Mouse (Mus musculus) layer of hippocampus, postnatal 10 days (tissue): ENCODE measurements around the gene Fcrl5. TPM values are rescaled to one million over a fixed set of nuclear protein-coding genes. Genes with fewer than 3 reads are reported as not detected.
"Not testable (repeated sequence)": the region's sequence is repeated elsewhere in the genome, so short reads cannot be mapped to it uniquely, and the experiment has no call there.

Experiments
- DNase-seq, 2 experiments: peaks; one replicate each; pipeline ENCODE4 v3.0.0; 2021; ENCODE audit warnings: low spot score in 2 of 2
- long read RNA-seq: library from polyadenylated mRNA; stranded (forward); transcript quantifications from one replicate; pipeline ENCODE4 v2.0.0, GENCODE M21; 2023
- total RNA-seq, 2 experiments: library from RNA; stranded (reverse); gene quantifications; 2 replicates each; pipeline ENCODE4 v1.2.3; 2021

Gene Fcrl5
- under 1 TPM in 1 of 2 experiments, not detected in 1; 0.11 TPM for total RNA-seq
- long read RNA-seq, partial matches to known transcripts = 0 of 1 reads
- long read RNA-seq, other reads (novel, unspliced or antisense) = 1 of 1 reads

GRCm38 (mm10) chr3:87435479-87435878 is at the start of gene Fcrl5:
Gene Fcrl5 (plus strand): TSS chr3:87435773.
- no peak for DNase-seq

- no peak for DNase-seq
These were observed 44.6 kb upstream of the Fcrl5 start for GRCm38 (mm10) chr3:87390935-87391334.

- DNase-seq = no peak
These were observed 36.8 kb upstream of the Fcrl5 start for GRCm38 (mm10) chr3:87398809-87399208.

- no peak for DNase-seq
These were observed 35.7 kb upstream of the Fcrl5 start for GRCm38 (mm10) chr3:87399906-87400305.

GRCm38 (mm10) chr3:87401321-87401720 is 34.3 kb upstream of the Fcrl5 start:
- DNase-seq = no peak

- no peak for DNase-seq
These were observed 27.4 kb upstream of the Fcrl5 start for GRCm38 (mm10) chr3:87408171-87408570.

- no peak for DNase-seq
These were observed 26.2 kb upstream of the Fcrl5 start for GRCm38 (mm10) chr3:87409196-87409935.

- no peak for DNase-seq
These were observed 25.0 kb upstream of the Fcrl5 start for GRCm38 (mm10) chr3:87410605-87411004.

- DNase-seq = peak; percentile 13 to 23
These were observed 24.4 kb upstream of the Fcrl5 start for GRCm38 (mm10) chr3:87411150-87411549.

- no peak for DNase-seq
These were observed 14.9 kb upstream of the Fcrl5 start for GRCm38 (mm10) chr3:87420645-87421044.

GRCm38 (mm10) chr3:87422386-87422910 is 13.1 kb upstream of the Fcrl5 start:
- DNase-seq = no peak

GRCm38 (mm10) chr3:87440586-87440985 is 5.0 kb downstream of the Fcrl5 start:
- DNase-seq = no peak

GRCm38 (mm10) chr3:87443968-87444367 is 8.4 kb downstream of the Fcrl5 start:
- no peak for DNase-seq

GRCm38 (mm10) chr3:87465454-87465853 is 29.9 kb downstream of the Fcrl5 start:
- DNase-seq = no peak

- no peak for DNase-seq
These were observed 31.4 kb downstream of the Fcrl5 start for GRCm38 (mm10) chr3:87467011-87467410.

- DNase-seq = no peak
These were observed 31.8 kb downstream of the Fcrl5 start for GRCm38 (mm10) chr3:87467416-87467815.

GRCm38 (mm10) chr3:87477948-87478347 is 42.4 kb downstream of the Fcrl5 start:
- not testable (repeated sequence) for DNase-seq

- not testable (repeated sequence) for DNase-seq
These were observed 43.0 kb downstream of the Fcrl5 start for GRCm38 (mm10) chr3:87478596-87478995.

- DNase-seq = not testable (repeated sequence)
These were observed 43.7 kb downstream of the Fcrl5 start for GRCm38 (mm10) chr3:87479230-87479629.

GRCm38 (mm10) chr3:87487392-87487791 is 51.8 kb downstream of the Fcrl5 start:
- no peak for DNase-seq

GRCm38 (mm10) chr3:87487911-87488310 is 52.3 kb downstream of the Fcrl5 start:
- no peak for DNase-seq

- no peak for DNase-seq
These were observed 62.7 kb downstream of the Fcrl5 start for GRCm38 (mm10) chr3:87498266-87498665.

- DNase-seq = peak; percentile 83 to 84
These were observed 63.5 kb downstream of the Fcrl5 start for GRCm38 (mm10) chr3:87499072-87499471.
